Mouse (Mus musculus) C2C12 (cell line): Measurements from ENCODE around the gene Grifin. TPM values are rescaled to one million over a fixed set of nuclear protein-coding genes. Genes with fewer than 3 reads are reported as not detected.
A peak's percentile ranks its signal among the peaks of the same experiment; 100 is the strongest.

ENCODE experiments used
- H3K27me3 ChIP-seq: one replicate; pipeline ENCODE4 v1.6.1; 2011; ENCODE audit not compliant: control insufficient read depth, insufficient read depth, insufficient read length
- H3K36me3 ChIP-seq: one replicate; pipeline ENCODE4 v1.6.1; 2011; ENCODE audit not compliant: control insufficient read depth, insufficient read depth
- H3K4me3 ChIP-seq: one replicate; pipeline ENCODE4 v1.5.1; 2011; ENCODE audit warnings: mild to moderate bottlenecking, control low read depth; ENCODE audit not compliant: poor library complexity, insufficient read depth, severe bottlenecking
- H3K79me2 ChIP-seq: one replicate; pipeline ENCODE4 v1.6.1; 2011; ENCODE audit not compliant: control insufficient read depth, insufficient read depth
- H3K79me3 ChIP-seq: one replicate; pipeline ENCODE4 v1.6.1; 2011; ENCODE audit warnings: low read depth, control low read depth
- H3ac ChIP-seq: one replicate; pipeline ENCODE3; 2011; ENCODE audit warnings: low read depth; ENCODE audit not compliant: control insufficient read depth, insufficient read length
- CEBPB ChIP-seq: IDR thresholded peaks from one replicate; pipeline ENCODE4 v1.6.1; 2011; ENCODE audit warnings: low read depth, mild to moderate bottlenecking, control low read depth, moderate library complexity
- CTCF ChIP-seq: IDR thresholded peaks from one replicate; pipeline ENCODE4 v1.5.1; 2011; ENCODE audit not compliant: control insufficient read depth, insufficient read depth, insufficient read length
- FOSL1 ChIP-seq: IDR thresholded peaks from one replicate; pipeline ENCODE4 v1.8.0; 2011; ENCODE audit warnings: mild to moderate bottlenecking, low read length; ENCODE audit not compliant: poor library complexity, insufficient read depth, severe bottlenecking
- MAX ChIP-seq: IDR thresholded peaks from one replicate; pipeline ENCODE4 v1.6.1; 2011; ENCODE audit warnings: mild to moderate bottlenecking, control low read depth
- MYOD1 ChIP-seq: IDR thresholded peaks from one replicate; pipeline ENCODE4 v1.6.1; 2011; ENCODE audit warnings: low read depth; ENCODE audit not compliant: control insufficient read depth, insufficient read length
- MYOG ChIP-seq: IDR thresholded peaks from one replicate; pipeline ENCODE4 v1.6.1; 2011; ENCODE audit not compliant: control insufficient read depth, insufficient read length; ENCODE audit errors: extremely low read depth
- USF1 ChIP-seq: IDR thresholded peaks from one replicate; pipeline ENCODE4 v1.6.1; 2011; ENCODE audit warnings: low read depth, mild to moderate bottlenecking, control low read depth, moderate library complexity
- polyA plus RNA-seq: library from polyadenylated mRNA; unstranded; fragments of >200 nt; fragmentation: generic; extraction: Trizol; gene quantifications from one replicate; pipeline ENCODE4 v1.2.1, GENCODE M21; 2012; ENCODE audit warnings: missing spikeins

Grifin gene
- polyA plus RNA-seq, 1 experiment: not detected

GRCm38 (mm10) chr5:140571673-140572072 lies 6.8 kb upstream of the Grifin start:
- H3K79me3 ChIP-seq: no peaks in the 10 kb centered on the region
- H3ac ChIP-seq: no peak overlapping the region
- no peaks in the 10 kb centered on the region for H3K79me2 ChIP-seq
- H3K4me3 ChIP-seq: no peak overlapping the region
- no peak for TF ChIP-seq MAX
- TF ChIP-seq CTCF: no peak
- TF ChIP-seq MYOG: no peak
- TF ChIP-seq MYOD1: no peak
- no peak for TF ChIP-seq USF1
- TF ChIP-seq CEBPB: no peak
- TF ChIP-seq FOSL1: no peak
- H3K27me3 ChIP-seq: no peaks in the 10 kb centered on the region
- H3K36me3 ChIP-seq: no peaks in the 10 kb centered on the region

DNA sequence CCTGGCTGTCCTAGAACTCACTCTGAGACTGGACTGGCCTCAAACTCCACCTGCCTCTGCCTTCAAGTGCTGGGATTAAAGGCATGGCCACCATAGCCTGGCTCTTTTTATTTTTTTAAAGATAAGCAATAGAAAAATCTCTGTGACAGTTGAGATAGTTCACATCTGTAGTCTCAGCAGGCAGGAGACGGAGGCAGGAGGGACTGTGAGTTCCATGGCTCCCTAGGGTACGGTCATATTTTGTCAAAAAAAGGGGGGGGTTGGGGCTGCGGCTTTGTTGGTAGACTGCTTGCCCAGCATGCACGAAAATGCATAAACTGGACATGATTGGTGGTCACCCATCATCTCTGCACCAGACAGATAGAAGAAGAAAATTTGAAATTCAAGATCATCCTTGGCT lies 6.3 kb upstream of the Grifin start:
- no peaks in the 10 kb centered on the region for H3K27me3 ChIP-seq
- TF ChIP-seq CEBPB (no peak), FOSL1 (no peak), CTCF (no peak), MAX (no peak), MYOG (no peak), MYOD1 (no peak)
- no peaks in the 10 kb centered on the region for H3K79me3 ChIP-seq
- no peak overlapping the region for H3ac ChIP-seq
- no peak overlapping the region for H3K4me3 ChIP-seq
- no peaks in the 10 kb centered on the region for H3K79me2 ChIP-seq
- H3K36me3 ChIP-seq: no peaks in the 10 kb centered on the region

DNA sequence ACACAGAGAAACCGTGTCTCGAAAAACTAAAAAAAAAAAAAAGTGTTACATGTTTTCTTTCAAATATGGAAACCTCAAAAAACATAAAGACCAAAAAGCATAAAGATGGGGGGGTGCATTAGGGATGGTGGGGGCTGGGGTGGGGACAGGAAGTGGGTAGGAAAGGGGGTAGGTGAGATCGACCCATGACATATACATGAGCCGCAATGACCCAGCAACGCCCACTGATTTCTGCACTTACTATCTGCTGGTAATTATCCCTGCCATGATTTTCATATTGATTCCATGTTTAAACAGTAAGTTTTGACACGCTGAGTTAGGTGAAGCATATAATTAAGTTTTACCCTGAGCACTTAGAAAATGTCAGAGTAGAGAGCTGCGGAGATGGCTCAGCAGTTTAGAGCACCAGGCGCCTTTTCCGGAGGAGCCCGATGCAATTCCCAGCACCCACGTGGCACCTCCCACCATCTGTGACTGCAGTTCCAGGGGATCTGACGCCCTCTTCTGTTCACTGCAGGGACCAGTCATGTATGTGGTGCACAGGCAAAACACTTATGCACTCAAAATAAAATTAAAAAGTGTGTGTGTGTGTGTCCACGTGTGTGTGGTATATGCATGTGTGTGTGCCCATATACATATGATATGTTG lies 5.5 kb upstream of the Grifin start:
- no peaks in the 10 kb centered on the region for H3K79me2 ChIP-seq
- no peaks in the 10 kb centered on the region for H3K36me3 ChIP-seq
- TF ChIP-seq CTCF: no peak
- TF ChIP-seq FOSL1: no peak
- TF ChIP-seq MAX: no peak
- no peak for TF ChIP-seq CEBPB
- no peak for TF ChIP-seq MYOG
- no peak for TF ChIP-seq USF1
- TF ChIP-seq MYOD1: no peak
- no peak overlapping the region for H3K4me3 ChIP-seq
- no peaks in the 10 kb centered on the region for H3K79me3 ChIP-seq
- H3ac ChIP-seq: no peak overlapping the region
- no peaks in the 10 kb centered on the region for H3K27me3 ChIP-seq

- Histone ChIP-seq H3K27me3 (no peaks in the 10 kb centered on the region), H3ac (no peak overlapping the region), H3K79me2 (no peaks in the 10 kb centered on the region), H3K79me3 (no peaks in the 10 kb centered on the region), H3K36me3 (no peaks in the 10 kb centered on the region), H3K4me3 (no peak overlapping the region)
- TF ChIP-seq CTCF: no peak
- no peak for TF ChIP-seq MYOG
- TF ChIP-seq MAX: no peak
- no peak for TF ChIP-seq USF1
- TF ChIP-seq MYOD1: no peak
- TF ChIP-seq FOSL1: no peak
- TF ChIP-seq CEBPB: no peak
Measured at GRCm38 (mm10) chr5:140569032-140569595, 4.2 kb upstream of the Grifin start.

- no peaks in the 10 kb centered on the region for H3K36me3 ChIP-seq
- peak; percentile 51 for TF ChIP-seq CTCF
- no peak for TF ChIP-seq MYOD1
- no peak overlapping the region for H3K4me3 ChIP-seq
Measured at GRCm38 (mm10) chr5:140568321-140568970, 3.6 kb upstream of the Grifin start.

More at GRCm38 (mm10) chr5:140568321-140568970, 3.6 kb upstream of the Grifin start:
- H3K27me3 ChIP-seq: peaks cover 3% of the 10 kb centered on the region
- no peaks in the 10 kb centered on the region for H3K79me2 ChIP-seq
- H3ac ChIP-seq: no peak overlapping the region
- no peaks in the 10 kb centered on the region for H3K79me3 ChIP-seq
